Mouse (Mus musculus) urinary bladder, postnatal 36 days (tissue): Measurements from ENCODE around the gene Tsc22d2.
A peak's percentile ranks its signal among the peaks of the same experiment; 100 is the strongest.

Experiments
- DNase-seq, 2 experiments: peaks; one replicate each; pipeline ENCODE4 v3.0.0; 2022; ENCODE audit warnings: low spot score in 2 of 2, mixed read lengths in 1 of 2

Gene Tsc22d2

DNA sequence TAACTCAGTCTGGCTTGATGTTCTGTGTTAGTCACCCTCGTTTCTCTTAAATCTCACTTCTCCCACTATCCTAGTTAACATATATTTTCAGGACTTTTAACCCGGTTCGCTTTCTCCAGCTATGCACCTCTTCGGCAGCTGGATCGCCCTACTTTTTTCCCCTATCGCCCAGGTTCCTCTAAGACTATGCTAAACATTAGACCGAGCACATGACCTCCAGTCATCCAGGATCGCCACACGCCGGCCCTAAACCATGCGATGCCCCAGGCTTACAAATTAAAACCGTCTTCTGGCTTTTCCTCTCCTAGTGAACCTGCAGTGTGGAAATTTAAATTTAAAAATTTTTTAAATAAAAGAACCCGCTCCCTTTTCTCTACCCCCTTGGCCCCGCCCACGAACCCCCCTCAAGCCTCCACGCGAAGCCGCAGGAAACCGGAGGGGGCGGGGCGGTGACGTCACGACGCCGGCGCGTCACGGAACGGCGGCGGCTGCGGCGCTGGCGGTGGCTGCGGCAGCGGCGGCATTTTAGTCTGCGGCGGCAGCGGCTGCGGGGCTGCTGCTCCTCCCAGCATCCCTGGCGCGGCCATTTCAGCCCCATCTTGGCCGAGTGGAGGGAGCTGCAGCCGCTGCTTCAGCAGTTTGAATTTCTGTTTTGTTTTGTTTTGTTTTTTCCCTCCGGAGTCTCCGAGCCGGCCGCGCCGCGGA is at the start of gene Tsc22d2:
Gene Tsc22d2, plus strand, starts transcription at position 482 of the 705 bp plus-strand sequence.
- peak; percentile 96 to 98 for DNase-seq

DNA sequence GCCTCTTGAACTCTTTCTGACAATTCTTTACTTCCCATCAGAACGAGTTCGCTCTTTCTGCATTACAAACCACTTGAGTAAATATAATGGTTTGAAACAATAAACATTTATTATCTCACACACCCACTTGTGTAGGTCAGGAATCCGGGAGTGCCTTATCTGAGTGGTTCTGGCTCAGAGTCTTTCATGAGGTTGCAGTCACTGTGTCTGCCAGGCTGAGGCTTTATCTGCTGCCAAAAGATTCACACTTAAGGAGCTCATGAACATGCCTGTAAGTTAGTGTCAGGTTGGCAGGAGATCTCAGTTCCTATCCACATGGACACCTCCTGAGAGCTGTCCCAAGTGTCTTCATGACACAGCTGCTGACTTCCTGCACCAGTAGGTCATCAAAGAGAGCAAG is 47.8 kb upstream of the Tsc22d2 start:
- no peak for DNase-seq

DNA sequence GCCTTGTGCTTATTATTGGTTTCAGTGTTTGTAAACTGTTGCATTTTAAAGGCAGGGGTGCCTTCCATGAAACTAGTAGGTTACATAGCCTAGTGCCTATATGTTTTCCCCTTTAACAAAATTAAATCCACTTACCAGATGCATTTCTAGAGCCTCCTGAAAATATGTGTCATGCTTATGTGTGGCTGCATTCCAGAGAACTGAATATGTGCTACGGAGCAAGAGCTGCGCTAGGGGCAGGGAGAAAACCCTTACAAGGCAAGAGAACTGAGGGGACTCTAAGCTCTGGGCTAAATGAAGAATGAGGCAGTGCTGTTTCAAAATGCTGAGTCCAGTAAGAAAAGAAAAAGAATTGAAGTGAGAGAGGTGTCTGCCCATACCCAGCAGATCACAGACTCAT is 43.7 kb upstream of the Tsc22d2 start:
- DNase-seq = no peak

GRCm38 (mm10) chr3:58372066-58372904 is 42.2 kb upstream of the Tsc22d2 start:
- DNase-seq = peak; percentile 35 to 57

GRCm38 (mm10) chr3:58372905-58373208 is 41.7 kb upstream of the Tsc22d2 start:
- no peak for DNase-seq

GRCm38 (mm10) chr3:58374281-58374680 is 40.2 kb upstream of the Tsc22d2 start:
- no peak for DNase-seq

DNA sequence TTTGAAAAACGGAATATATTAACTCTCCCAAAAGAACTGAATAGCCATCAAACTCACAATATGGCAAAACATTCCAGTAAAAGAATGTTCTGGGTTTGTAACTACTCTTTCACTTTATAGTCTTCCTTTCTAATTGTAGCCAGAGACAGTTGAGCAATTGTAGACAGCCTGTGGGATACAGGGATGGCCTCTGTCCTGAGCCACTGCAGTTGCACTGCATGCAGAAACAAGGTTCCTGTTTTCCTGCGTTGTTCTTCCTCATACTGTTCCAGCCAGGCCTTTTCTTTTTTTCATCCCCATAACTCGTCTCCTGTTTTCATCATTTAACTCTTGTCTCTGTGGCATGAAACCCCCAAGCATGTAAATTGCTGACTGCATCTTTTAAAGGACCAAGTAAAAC is 37.8 kb upstream of the Tsc22d2 start:
- no peak for DNase-seq

- DNase-seq = no peak
These were observed 36.9 kb upstream of the Tsc22d2 start for GRCm38 (mm10) chr3:58377589-58378134.

GRCm38 (mm10) chr3:58382676-58383075 is 31.8 kb upstream of the Tsc22d2 start:
- DNase-seq = no peak

DNA sequence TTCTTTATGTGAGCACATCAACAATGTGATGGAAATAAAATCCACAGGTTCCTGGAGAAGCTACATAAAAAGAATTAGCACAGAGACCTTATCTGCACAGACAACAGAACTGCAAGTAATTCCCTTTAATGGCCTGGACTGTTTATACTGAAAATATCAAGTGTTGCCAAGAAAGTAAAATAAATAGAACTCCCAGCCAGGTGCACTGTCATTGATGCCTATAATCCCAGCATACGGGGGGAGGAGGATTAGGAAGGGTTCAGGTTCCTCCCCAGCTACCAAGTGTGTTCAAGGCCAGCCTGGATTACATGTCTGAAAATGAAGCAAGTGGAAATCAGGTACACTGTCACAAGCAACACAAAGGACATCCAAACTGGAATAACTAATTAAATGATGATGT is 29.5 kb upstream of the Tsc22d2 start:
- no peak for DNase-seq

GRCm38 (mm10) chr3:58388731-58389130 is 25.8 kb upstream of the Tsc22d2 start:
- no peak for DNase-seq

DNA sequence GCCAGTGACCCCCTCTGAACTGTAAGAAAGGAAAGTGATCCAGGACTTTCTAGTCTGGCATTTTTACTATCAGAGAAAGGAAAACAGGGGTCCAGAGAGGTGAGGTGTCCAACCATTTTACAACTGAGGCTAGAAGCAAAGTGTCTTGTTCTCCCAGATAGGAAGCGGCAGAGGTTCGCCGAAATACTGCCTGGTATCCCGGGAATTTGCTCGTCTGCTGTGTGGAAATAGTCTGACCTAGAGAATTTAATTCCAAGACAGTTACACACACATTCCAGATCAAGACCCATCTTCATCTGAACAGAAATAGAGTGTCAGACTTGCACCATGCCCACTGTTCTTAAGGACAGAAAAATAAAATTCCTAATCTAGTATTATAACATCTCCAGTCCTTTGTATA is 16.0 kb upstream of the Tsc22d2 start:
- no peak for DNase-seq

DNA sequence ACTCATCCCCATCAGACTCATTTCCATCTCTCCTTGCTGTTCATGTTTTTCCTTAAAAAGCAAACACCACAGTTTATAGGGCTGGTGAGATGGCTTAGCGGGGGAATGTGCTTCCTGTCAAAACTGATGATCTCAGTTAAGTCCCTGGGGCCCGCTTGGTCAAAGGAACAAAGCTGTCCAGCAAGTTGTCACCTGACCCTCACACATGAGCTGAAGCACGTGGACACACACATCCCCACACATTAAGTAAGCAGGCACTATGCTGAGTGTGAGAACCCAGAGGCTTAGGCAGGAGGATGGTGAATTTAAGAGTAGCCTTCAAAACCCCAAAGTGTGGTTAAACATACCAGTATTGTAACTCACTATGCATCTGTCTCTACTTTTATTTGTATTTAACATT is 14.6 kb upstream of the Tsc22d2 start:
- DNase-seq = no peak

- DNase-seq = no peak
These were observed 2.8 kb upstream of the Tsc22d2 start for GRCm38 (mm10) chr3:58411669-58412068.

DNA sequence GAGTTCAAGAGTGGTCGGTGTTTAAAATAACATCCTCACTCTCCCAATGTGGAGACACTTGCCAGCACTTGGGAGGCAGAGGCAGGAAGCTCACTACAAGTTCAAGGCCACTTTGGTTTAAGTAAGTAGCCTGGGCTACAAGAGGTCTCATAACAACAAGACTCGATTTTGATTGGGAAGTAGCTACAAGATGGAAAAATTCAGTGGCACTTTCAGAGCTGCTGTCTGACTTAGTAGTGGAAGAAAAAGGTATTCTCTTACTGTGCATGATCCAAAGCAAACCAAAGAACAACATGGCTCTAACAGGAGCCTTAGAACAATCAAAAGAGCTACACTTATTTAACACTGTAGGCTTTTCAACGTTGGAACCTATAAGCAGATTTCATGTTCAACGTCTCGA is 844 bp upstream of the Tsc22d2 start:
- DNase-seq = no peak

GRCm38 (mm10) chr3:58414986-58415883 is 720 bp downstream of the Tsc22d2 start:
- peak; percentile 80 to 85 for DNase-seq

DNA sequence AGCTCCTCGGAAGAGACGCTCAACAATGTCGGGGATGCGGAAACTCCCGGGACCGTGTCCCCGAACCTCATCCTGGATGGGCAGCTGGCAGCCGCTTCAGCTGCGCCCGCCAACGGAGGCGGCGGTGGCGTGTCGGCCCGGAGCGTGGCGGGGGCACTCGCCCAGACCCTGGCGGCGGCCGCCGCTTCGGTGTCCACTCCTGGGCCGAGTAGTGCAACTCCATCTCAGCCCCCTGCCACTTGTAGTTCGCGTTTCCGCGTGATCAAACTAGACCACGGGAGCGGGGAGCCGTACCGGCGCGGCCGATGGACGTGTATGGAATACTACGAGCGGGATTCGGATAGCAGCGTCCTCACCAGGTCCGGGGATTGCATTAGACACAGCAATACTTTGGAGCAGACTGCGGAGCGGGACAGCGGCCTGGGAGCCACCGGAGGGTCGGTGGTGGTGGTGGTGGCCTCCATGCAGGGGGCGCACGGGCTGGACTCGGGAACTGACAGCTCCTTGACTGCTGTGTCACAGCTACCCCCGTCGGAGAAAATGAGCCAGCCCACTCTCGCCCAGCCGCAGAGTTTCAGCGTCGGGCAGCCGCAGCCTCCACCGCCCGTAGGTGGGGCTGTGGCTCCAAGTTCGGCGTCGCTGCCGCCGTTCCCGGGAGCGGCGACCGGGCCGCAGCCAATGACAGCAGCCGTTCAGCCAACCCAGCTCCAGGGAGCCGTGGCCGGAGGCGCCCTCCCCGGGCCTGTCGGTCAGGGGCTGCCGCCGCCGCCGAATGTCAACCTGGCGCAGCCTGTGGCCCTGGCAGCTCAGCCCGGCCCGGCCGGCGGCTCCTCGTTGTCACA is 1.6 kb downstream of the Tsc22d2 start:
- DNase-seq = peak; percentile 64 to 79

GRCm38 (mm10) chr3:58416726-58417437 is 2.4 kb downstream of the Tsc22d2 start:
- DNase-seq = peak; percentile 29 to 49

DNA sequence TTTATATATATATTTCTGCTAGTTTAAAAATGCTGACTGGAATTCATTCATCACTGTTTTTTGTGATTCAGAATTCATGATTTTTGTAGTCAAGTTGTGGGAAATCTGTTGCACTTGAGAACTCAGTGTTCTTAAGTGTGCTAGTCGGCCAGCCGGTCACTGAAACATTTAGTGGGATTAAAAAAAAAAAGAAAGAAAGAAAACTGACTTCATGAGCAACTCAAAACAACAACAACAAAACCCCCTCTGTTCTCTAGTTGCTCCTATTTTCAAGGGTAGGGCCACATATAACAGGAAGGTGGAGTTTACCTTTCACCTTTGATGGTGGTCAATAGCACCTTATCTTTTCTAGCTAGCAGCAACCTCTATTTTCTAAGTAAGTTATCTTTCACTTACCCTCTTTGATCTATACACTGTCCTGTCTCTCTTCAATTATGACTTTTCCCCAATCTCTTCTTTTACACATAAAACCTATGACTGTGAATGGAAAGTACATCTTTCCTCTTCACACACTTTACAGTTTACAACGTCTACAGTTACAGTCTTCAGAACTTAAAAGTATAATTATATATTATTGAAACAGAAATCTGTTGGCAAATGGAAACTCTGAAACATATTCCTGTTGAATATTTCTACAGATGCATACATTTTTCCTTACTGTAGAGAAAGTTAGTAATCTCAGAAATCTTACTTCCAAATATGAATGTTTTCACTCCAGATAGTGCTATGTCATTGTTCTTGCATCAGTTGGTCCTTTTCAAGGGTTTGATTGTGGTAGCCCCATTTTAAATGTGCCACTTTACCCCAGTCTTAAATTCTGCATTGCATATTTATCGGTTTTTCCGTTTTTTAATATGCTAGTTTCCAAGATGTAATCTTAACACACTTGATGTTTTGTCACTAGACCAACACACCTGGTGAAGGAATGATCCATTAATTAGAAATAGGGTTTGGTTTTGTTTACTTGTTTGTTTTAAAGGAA is 4.5 kb downstream of the Tsc22d2 start:
- DNase-seq = no peak
